Mouse (Mus musculus) liver, embryonic 13.5 days (tissue): ENCODE results near the gene Try5. TPM values are rescaled to one million over a fixed set of nuclear protein-coding genes. Genes with fewer than 3 reads are reported as not detected.
"Not testable (repeated sequence)": the region's sequence is repeated elsewhere in the genome, so short reads cannot be mapped to it uniquely, and the experiment has no call there.

Experiments used
- ATAC-seq: fragments of 200-750 bp; cut with Nextera tagmentation; 2 replicates; pipeline ENCODE4 v1.8.0; 2017; ENCODE audit warnings: low read depth, mild to moderate bottlenecking, moderate number of reproducible peaks, moderate library complexity
- DNase-seq: peaks from one replicate; pipeline ENCODE4 v3.0.0; 2022
- H3K27ac ChIP-seq: fragments of 300-500 bp; sonication (generic); 2 replicates; pipeline ENCODE4 v1.5.1; 2015; ENCODE audit warnings: moderate library complexity, mild to moderate bottlenecking, inconsistent platforms
- H3K27me3 ChIP-seq: fragments of 300-500 bp; sonication (generic); 2 replicates; pipeline ENCODE4 v1.6.1; 2015; ENCODE audit warnings: mild to moderate bottlenecking, inconsistent platforms
- H3K36me3 ChIP-seq: fragments of 300-500 bp; sonication (generic); 2 replicates; pipeline ENCODE4 v1.6.1; 2015; ENCODE audit warnings: mild to moderate bottlenecking, inconsistent platforms
- H3K4me1 ChIP-seq: fragments of 300-500 bp; sonication (generic); replicated peaks from 2 replicates; pipeline ENCODE4 v1.6.1; 2015; ENCODE audit warnings: inconsistent platforms
- H3K4me2 ChIP-seq: fragments of 300-500 bp; sonication (generic); 2 replicates; pipeline ENCODE4 v1.6.1; 2015; ENCODE audit warnings: inconsistent platforms, mild to moderate bottlenecking, moderate library complexity
- H3K4me3 ChIP-seq: fragments of 300-500 bp; sonication (generic); replicated peaks from 2 replicates; pipeline ENCODE4 v1.5.1; 2015; ENCODE audit warnings: mild to moderate bottlenecking, inconsistent platforms
- H3K9ac ChIP-seq: fragments of 300-500 bp; sonication (generic); 2 replicates; pipeline ENCODE4 v1.6.1; 2015; ENCODE audit warnings: mild to moderate bottlenecking, inconsistent platforms
- H3K9me3 ChIP-seq: fragments of 300-500 bp; sonication (generic); replicated peaks from 2 replicates; pipeline ENCODE4 v1.6.1; 2016; ENCODE audit warnings: inconsistent platforms
- WGBS: fragments of 180-500 bp; shearing (Covaris S2); methylation state at CpG from one replicate; pipeline ENCODE4 v1.1.7; 2015; ENCODE audit not compliant: insufficient replicate concordance; 5-methylcytosine and 5-hydroxymethylcytosine counted together
- polyA plus RNA-seq: library from polyadenylated mRNA; unstranded; fragments of >200 nt; fragmentation: Nextera tagmentation; extraction: Ambion mirVana; gene quantifications from 2 replicates; pipeline ENCODE4 v1.2.1, GENCODE M21; 2015

The Try5 gene
- polyA plus RNA-seq: not detected in 2 replicates

DNA sequence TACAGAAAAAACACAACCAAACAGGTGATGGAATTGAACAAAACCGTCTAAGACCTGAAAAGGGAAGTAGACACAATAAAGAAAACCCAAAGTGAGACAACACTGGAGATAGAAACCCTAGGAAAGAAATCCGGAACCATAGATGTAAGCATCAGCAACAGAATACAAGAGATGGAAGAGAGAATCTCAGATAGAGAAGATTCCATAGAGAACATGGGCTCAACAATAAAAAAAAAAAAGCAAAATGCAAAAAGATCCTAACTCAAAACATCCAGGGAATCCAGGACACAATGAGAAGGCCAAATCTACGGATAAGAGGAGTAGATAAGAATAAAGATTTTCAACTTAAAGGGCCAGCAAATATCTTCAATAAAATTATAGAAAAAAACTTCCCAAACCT is at the start of gene Try5:
TSS of gene Try5 (minus strand) at position 101 of the 400 bp plus-strand sequence.
- 43% methylated on average over 3 of the region's 3 CpGs for WGBS
- H3K4me1 ChIP-seq, H3K9ac ChIP-seq, H3K36me3 ChIP-seq, H3K27ac ChIP-seq, DNase-seq, H3K4me3 ChIP-seq, H3K9me3 ChIP-seq, H3K4me2 ChIP-seq, ATAC-seq, H3K27me3 ChIP-seq: not testable (repeated sequence)

DNA sequence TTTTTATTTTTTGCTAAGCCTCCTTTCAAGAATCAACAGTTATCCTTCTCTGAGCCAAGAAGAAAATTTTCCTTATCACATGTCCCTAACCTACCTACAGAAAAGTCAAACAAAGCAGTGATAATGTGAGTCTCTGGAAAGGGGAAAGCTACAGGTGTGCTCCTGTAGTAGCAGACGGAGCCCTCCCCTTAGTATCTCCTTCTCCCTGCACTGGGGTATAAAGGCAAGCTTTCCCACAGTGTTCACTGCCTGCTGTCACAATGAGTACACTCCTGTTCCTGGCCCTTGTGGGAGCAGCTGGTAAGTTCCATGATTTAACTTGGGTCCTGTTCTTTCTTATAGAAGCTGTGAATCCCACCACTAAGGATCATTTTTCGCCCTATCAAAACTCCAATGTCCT is 37.3 kb upstream of the Try5 start, which contains the start of gene Try10:
TSS of gene Try10 (plus strand) at position 174 of the 400 bp plus-strand sequence.
- Histone ChIP-seq H3K27ac (no peak within 1 kb of the TSS), H3K4me3 (no peak within 1 kb of the TSS), H3K4me1 (no peaks in the 10 kb centered on the region), H3K4me2 (no peak within 1 kb of the TSS), H3K9ac (no peak within 1 kb of the TSS), H3K27me3 (no peaks in the 10 kb centered on the region), H3K36me3 (no peaks in the 10 kb centered on the region), H3K9me3 (no peaks in the 10 kb centered on the region)
- WGBS: 52% methylated on average over 2 of the region's 2 CpGs
- DNase-seq (no peak), ATAC-seq (no peak)

DNA sequence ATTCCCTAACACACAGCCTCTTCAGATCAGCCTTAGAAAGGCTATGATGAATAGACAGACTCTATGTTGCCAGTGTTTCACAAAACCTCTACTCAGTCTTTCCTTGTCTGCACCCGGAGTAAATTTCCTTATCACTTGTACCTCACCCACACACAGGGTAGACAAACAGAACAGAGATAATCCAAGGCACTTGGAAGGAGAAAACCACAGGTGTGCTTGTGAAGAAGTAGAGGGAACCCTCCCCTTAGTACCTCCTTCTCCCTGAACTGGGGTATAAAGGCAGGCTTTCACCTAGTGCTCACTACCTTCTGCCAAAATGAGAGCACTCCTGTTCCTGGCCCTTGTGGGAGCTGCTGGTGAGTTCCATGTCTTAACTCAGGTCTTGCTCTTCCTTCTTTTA is 14.7 kb downstream of the Try5 start, which contains the start of gene Try4:
TSS of gene Try4 (plus strand) at position 301 of the 400 bp plus-strand sequence.
- H3K4me1 ChIP-seq: no peaks in the 10 kb centered on the region
- WGBS: 26% methylated on average over 1 of the region's 1 CpGs
- no peaks in the 10 kb centered on the region for H3K9me3 ChIP-seq
- H3K27me3 ChIP-seq: no peaks in the 10 kb centered on the region
- no peak within 1 kb of the TSS for H3K27ac ChIP-seq
- DNase-seq (no peak), ATAC-seq (no peak)
- H3K4me3 ChIP-seq: no peak within 1 kb of the TSS
- no peak within 1 kb of the TSS for H3K4me2 ChIP-seq
- H3K36me3 ChIP-seq: no peaks in the 10 kb centered on the region
- H3K9ac ChIP-seq: no peak within 1 kb of the TSS

GRCm38 (mm10) chr6:41298255-41298654 is 18.4 kb downstream of the Try5 start:
- DNase-seq (no peak), ATAC-seq (no peak)
- Histone ChIP-seq H3K9me3 (no peaks in the 10 kb centered on the region), H3K4me2 (no peak overlapping the region), H3K36me3 (no peaks in the 10 kb centered on the region), H3K4me3 (no peak overlapping the region), H3K4me1 (no peaks in the 10 kb centered on the region), H3K27ac (no peak overlapping the region), H3K9ac (no peak overlapping the region), H3K27me3 (no peaks in the 10 kb centered on the region)
- 19% methylated on average over 1 of the region's 1 CpGs for WGBS

DNA sequence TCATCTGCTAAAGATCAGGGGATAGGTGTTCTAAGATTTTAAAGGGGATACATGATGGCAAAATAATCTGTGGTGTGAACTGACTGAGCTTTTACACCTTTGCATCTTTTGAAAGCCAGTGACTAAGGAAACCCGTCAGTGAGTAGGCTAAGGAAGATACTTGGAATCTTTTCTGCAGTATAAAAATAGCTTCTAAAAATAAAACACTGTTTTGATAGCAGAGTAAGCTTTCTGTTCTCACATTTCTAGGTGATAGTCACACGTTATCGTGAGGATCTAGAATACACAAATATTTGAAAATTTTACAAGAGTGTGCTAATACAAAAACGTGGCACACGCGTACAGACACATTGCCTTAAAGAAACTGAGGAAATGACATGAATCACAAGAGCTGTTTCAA is 50.5 kb downstream of the Try5 start:
- no peaks in the 10 kb centered on the region for H3K4me1 ChIP-seq
- 68% methylated on average over 6 of the region's 6 CpGs for WGBS
- no peaks in the 10 kb centered on the region for H3K27me3 ChIP-seq
- no peaks in the 10 kb centered on the region for H3K36me3 ChIP-seq
- H3K27ac ChIP-seq: no peak overlapping the region
- H3K9ac ChIP-seq: no peak overlapping the region
- H3K4me3 ChIP-seq: no peak overlapping the region
- H3K9me3 ChIP-seq: no peaks in the 10 kb centered on the region
- no peak overlapping the region for H3K4me2 ChIP-seq
- DNase-seq: no peak
- ATAC-seq: no peak

GRCm38 (mm10) chr6:41262796-41263195 is 53.8 kb downstream of the Try5 start:
- Histone ChIP-seq H3K4me2 (no peak overlapping the region), H3K27me3 (no peaks in the 10 kb centered on the region), H3K4me1 (no peaks in the 10 kb centered on the region), H3K4me3 (no peak overlapping the region), H3K9me3 (no peaks in the 10 kb centered on the region), H3K36me3 (no peaks in the 10 kb centered on the region), H3K9ac (no peak overlapping the region), H3K27ac (no peak overlapping the region)
- ATAC-seq: no peak
- 23% methylated on average over 3 of the region's 3 CpGs for WGBS
- DNase-seq: no peak

Other genes with a start within 250 kb of the Try5 start
- not detected in 2 replicates for gene Try4, start 14.6 kb downstream of the Try5 start, polyA plus RNA-seq
- 0.23 TPM in 1 of 2 replicates, not detected in the other for gene Try10, start 37.3 kb upstream of the Try5 start, polyA plus RNA-seq
- gene Prss3, start 60.8 kb upstream of the Try5 start, polyA plus RNA-seq: not detected in 2 replicates
- gene Gm5771, start 75.5 kb upstream of the Try5 start, polyA plus RNA-seq: not detected in 2 replicates
- gene Gm10334, start 129.3 kb upstream of the Try5 start, polyA plus RNA-seq: not detected in 2 replicates
- gene Prss1, start 142.1 kb upstream of the Try5 start, polyA plus RNA-seq: 0.29 TPM in 1 of 2 replicates, not detected in the other
- not detected in 2 replicates for gene Prss2, start 204.9 kb upstream of the Try5 start, polyA plus RNA-seq